ENCODE assay signal across 9 mouse cellular contexts in the genomic region with DNA sequence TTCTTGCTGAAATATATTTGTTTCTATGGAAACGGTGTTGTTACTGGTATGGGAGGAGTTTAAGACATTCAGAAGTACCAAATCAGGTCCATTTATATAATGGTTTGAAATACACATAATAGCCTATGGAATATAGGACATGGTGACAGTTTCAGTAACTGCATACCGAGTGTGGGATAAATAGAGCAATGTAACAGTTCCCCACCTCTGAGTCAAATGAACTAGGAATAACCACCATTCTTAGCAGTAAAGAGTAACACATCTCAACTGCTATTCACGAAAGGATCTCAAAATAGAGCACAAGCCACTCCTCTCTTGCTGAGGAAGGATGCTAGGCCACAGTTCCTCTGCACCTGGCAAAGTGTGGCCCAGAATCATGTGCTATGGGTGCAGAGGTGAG.
"Had no signal": no experiment of that assay in that cellular context is flagged by ENCODE, and none has a peak within 500 bp of the region (broad histone marks: within the 10 kb centered on the region; RNA-seq: fewer than 3 reads in every experiment).

No protein-coding gene starts in this region.

- DNase-seq: kidney, adult 8-10 months; kidney, postnatal 25 days; layer of hippocampus, adult 9-11 months; liver; liver, embryonic 13.5 days; liver, postnatal 0 days; lung, postnatal 14 days; thymus, adult 18-20 months; thymus, postnatal 36 days had no signal
